Mouse (Mus musculus) cerebellum, adult 9-10 months (tissue): ENCODE results near the gene Rpl41.
"Not testable (repeated sequence)": the region's sequence is repeated elsewhere in the genome, so short reads cannot be mapped to it uniquely, and the experiment has no call there.

Experiments
- DNase-seq: peaks from one replicate; pipeline ENCODE4 v3.0.0; 2022

The Rpl41 gene

DNA sequence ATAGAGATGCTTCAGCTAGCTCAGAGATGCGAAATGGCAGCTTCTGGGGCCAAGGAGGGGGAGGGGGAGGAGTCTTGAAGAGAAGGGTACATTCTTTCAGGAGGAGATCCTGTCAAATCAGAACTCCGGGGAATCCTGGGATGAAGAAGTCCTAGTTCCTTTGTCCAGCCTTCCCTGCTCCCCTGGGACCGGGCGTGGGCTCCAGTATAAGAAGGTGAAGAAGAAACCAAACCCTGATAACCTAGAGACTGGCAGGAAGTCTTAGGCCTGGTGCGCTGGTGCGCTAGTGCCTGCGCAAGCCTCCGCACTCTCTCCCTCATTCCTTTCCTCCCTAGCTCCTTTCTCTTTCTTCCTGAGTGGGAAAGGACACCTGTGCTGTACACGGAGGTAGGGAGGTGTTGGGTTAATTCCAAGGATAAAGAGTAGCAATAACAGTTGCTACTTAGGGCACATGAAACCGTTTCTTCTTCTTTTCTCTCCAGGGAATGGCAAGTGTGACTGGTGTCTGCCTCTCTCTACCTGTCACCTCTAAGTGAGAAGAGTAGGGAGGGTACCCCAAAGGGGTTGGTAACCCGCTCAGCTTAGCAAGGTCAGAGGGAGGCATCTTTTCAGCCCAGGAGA is 24.9 kb downstream of the Rpl41 start:
- DNase-seq, result peak; percentile 52

DNA sequence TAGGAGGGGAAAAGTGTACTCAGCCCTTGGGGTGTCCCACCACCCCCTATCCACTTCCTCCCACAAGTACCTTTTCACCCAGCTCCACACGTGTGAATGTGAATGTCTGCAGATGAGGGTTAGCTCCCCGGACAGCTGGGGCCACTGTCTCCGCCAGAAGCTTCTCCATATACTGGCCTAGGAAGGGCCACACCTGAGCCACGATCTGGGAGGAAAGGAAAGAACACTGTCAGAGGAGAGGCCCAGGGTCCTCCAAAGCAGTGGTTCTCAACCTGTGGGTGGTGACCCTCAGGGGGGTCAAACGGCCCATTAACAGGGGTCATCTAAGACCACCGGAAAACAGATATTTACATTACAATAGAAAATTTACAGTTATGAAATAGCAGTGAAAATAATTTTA is 26.8 kb downstream of the Rpl41 start:
- DNase-seq, result no peak

DNA sequence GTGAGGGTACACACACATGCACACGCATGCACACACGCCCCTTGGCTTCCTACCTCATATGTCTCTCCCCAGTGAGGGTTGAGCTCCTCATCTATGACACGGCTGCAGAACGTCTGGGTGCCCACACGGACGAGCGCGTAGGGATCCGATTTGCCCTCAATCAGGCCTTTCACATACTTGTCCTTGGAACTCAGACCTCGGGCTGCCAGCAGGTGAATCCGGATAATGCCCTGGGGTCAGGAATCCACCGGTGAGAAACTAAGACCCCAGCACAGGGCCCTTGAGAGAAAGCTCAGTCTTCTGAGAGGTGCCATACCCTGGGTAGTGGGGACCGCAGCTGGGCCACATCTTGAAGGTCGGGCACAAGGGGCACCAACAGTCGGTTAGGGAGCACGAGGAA is 28.5 kb downstream of the Rpl41 start:
- no peak for DNase-seq

DNA sequence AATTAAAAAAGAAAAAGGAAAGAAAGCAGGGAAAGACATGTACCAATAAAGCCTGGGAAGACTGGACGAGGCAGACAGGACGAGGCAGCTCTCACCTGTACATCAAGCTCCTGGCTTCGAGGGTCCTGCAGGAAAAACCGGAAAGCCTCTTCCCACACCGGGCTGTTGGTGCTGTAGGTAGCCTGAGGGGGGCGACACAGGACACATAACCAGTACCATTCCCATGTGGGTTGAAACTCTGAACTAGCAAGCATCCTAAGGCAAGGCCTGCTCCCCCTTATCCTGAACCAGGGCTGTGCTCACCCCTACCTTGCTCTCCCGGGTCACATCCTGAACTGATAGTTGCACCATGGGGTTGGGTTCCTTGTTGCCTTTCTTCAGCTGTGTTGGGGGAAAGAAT is 30.3 kb downstream of the Rpl41 start:
- DNase-seq, result peak; percentile 70

DNA sequence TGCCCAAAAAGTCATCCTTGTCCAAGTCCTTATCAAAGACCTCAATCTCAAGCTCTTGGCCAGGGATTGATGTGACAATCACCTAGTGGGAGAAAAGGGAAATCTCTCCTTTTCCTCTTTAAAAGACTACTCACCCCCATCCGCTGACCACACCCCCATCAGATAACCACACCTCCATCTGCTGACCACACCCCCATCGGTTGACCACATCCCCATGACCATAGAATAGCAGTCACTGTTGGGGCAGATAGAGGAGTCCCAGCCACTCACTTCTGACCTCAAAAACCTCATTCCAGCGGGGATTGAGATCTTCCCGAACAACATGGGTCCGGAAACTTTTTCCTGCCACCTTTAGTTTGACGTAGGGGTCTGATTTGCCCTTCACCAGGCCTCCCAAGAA is 32.4 kb downstream of the Rpl41 start:
- DNase-seq, result no peak

DNA sequence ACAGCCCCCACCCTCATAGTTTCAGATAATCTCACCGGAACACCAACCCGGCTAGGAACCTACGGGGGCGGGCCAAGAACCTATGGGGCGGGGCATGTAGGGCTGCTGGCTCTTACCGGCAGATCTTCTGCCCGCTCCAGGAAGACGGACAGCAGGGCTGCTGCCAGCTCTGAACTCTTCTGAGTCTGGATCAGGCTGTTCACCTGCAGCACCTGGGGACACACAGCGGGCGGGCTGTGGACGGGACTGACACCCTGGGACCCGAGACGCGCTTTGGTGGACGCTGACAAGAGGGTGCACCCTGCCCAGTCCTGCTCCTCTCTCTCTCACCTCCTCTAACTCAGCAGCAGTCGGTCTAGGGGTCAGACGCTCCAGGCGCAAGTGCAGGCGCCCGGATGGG is 33.1 kb downstream of the Rpl41 start:
- no peak for DNase-seq

DNA sequence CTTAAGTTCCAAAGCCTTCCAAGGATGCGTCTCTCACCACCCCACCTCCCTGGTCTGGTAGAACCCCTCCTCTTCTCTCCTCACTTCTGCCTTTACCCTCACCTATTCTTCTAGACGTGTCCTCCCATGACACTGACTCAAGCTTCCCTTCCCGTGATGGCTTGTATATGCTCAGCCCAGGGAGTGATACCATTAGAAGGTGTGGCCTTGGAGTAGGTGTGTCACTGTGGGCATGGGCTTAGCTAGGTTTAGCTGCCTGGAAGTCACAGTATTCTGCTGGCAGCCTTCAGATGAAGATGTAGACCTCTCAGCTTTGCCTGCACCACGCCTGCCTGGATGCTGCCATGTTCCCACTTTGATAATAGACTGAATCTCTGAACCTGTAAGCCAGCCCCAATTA is 34.1 kb downstream of the Rpl41 start:
- no peak for DNase-seq

DNA sequence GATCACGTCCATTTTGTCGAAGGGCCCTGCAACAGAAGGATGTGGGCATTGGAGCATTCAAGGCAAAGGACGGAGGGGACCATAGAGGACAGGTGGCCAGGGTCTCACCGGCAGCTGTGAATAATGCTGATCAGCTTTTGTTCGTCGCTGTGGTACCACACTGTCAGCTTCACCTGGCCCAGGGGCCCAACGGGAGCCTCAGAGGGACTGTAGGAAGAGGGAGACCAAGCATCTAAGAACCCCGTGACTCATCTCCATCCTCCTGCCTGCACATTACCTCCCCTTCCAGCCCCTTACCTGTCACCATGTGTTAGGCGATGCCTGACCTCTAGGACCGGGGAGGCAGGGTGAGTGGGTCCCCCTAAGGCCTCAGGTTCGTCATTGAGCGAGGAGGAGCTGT is 37.3 kb downstream of the Rpl41 start:
- DNase-seq, result no peak

DNA sequence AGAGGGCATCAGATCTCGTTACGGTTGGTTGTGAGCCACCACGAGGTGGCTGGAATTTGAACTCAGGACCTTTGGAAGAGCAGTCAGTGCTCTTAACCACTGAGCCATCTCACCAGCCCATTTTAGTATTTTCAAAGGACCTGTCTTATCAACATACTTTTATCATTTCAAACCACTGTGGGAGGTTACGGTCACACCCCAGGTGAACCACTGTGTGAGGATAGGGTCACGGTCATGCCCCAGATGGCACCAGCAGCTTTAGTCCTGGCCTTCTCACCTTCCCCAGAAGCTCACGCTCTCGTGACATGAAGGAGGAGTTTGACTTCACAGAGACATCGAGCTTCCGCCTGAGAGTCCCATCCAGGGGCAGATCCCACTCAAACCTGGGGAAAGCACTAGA is 37.9 kb downstream of the Rpl41 start:
- DNase-seq, result no peak

DNA sequence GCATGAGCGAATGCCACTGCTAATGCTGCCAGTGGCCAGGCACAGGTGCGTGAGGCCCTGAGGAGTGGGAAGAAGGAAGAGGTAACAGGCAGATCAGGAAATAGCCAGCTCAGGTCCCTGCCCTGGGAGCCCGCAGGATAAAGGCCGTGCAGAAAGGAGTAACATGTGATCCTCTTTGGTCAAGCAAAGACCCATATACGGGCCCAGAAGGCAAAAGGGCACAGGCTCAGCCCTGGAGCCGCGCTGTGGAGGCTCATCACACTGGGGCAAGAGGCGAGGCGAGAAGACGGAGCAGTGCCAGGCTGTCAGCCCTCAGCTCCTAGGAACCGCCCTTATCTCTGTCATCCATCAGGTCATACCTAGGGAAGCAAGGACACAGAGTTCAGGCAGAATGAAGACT is 38.8 kb downstream of the Rpl41 start:
- no peak for DNase-seq

DNA sequence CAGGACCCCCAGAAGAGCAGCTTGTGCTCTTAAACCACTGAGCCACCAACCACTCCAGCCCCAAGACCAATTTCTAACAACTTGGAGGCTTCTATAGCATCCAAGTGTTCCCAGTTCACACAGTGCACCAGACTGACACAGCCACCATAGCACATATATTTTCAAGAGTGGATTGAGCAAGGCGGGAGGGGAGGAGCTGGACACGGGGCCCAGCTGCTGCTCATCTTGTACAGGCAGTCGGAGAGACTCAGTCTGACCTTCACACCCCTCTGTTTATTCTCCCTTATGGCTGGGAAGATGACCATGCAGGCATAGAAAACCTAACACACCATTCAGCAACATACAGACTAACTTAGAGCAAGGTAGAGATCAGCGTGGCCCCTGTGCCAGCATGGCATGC is 39.3 kb downstream of the Rpl41 start:
- DNase-seq, result no peak

DNA sequence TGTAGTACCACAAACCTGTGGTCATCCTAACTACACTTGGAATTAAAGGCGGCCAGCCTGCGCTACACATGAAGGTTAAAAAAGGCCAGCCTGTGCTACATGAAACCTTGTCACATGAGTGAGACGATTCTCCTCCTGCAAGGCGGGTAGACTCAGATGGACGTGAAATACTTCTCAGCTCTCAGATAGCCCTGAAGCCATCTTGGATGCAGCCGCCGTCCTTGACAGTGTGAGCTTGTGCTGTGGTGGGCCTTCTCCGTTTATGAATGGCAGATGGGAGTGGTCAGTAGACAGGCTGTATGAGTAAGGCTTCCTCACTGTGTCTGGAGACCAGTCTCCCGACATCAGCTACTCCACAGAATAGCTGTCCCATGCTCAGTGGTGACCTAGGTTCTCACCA is 39.9 kb downstream of the Rpl41 start:
- DNase-seq, result no peak

DNA sequence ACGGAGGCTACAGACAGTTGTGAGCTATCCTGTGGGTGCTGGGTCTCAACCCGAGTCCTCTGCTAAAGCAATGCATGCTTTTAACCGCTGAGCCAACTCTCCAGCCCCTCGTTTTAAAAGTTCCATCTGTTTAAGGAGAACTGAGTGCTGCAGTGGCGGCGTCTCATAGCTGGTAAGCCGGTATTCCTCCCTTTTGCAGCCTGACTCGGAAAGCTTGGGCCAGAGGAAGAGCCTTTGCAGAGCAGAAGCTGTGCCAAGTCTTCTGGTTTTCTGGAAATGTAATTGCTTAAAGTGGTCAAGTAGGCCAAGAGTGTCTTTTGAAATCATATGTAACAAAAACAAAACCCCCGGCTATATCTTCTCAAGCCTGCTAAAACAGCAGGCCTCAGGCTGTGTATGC is 40.8 kb downstream of the Rpl41 start:
- no peak for DNase-seq

DNA sequence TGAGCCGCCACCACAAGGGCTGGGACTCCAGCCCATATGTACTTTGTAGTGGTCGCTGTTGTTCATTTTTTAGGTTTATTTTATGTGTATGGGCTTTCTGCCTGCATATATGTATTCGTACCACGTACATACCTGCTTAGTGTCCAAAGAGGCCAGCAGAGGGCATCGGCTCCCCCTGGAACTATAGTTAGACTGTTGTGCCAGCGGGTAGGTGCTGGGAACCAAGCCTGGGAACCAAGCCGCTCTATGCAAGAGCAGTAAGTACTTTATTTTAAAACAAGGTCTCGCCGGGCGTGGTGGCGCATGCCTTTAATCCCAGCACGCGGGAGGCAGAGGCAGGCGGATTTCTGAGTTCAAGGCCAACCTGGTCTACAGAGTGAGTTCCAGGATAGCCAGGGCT is 43.1 kb downstream of the Rpl41 start:
- DNase-seq, result no peak

DNA sequence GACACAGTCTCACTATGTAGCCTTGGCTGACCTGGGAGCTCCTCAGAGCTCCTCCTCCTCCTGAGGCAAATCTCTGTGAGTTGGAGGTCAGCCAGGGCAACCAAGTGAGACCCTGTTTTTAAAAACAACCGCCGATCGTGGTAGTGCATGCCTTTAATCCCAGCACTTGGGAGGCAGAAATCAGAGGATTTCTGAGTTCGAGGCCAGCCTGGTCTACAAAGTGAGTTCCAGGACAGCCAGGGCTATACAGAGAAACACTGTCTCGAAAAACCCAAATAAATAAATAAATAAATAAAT is 43.8 kb downstream of the Rpl41 start:
- not testable (repeated sequence) for DNase-seq

DNA sequence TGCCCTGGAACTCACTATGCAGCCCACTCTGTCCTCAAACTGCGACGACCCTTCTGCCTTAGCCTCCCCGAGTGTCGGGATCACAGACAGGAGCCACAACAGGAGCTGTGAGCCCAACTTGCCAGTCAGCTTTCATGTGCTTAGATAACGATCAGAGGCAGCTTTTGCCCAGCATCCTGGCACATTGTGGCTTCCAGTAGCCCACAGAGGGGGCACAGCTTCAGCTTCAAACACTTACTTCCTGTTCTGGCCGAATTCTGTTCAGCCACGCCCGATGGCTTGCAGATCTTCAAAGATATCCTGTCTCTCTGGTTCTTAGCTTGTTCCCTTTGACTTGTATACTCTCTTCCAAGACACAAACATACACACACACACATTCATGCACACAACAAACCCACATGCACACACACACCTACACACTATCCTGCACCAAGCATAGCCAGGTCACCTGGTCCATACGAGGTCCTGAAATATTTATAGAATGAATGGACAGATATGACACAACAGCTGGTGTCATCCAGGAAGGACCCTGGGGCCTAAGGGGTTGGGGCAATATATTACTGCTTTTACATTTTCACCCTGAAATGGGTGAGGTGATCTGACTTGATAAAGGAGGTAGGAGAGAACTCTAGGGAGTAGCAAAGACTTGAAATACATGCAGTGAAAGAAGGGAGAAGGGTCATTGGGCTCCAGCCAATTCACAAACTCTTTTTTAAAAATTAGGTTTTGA is 44.3 kb downstream of the Rpl41 start:
- DNase-seq, result no peak

DNA sequence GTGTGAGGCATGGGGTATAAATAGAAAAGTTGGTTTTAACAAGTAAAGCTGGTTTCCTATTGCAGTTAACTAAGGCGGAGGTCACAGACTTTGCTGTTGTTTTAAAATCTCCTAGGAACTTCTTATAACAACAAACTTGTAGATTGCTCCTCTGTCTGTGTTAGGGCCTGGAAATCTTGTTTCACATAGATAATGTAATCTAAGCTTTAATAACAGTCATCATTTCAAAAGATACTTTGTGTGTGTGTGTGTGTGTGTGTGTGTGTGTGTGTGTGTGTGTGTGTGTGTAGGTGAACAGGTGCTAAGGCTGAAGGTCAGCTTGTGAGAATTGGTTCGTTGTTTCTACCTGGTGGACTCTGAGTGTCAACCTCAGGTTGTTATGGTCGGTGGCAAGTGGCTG is 45.1 kb downstream of the Rpl41 start:
- DNase-seq, result no peak

DNA sequence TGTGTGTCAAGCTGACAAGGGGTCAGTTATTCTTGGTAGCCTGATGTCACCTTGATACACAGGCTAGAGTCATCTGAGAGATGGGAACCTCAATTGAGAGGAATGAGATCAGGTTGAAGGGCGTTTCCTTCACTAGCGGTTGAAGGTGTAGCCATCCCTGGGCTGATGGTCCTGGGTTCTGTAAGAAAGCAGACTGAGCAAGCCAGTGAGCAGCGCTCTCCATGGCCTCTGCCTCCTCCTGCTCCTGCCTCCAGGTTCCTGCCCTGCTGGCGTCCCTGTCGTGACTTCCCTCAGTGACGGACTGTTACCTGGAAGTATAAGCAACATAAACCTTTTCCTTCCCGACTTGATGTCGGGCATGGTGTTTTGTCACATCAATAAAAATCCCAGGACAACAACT is 45.6 kb downstream of the Rpl41 start:
- DNase-seq, result no peak

DNA sequence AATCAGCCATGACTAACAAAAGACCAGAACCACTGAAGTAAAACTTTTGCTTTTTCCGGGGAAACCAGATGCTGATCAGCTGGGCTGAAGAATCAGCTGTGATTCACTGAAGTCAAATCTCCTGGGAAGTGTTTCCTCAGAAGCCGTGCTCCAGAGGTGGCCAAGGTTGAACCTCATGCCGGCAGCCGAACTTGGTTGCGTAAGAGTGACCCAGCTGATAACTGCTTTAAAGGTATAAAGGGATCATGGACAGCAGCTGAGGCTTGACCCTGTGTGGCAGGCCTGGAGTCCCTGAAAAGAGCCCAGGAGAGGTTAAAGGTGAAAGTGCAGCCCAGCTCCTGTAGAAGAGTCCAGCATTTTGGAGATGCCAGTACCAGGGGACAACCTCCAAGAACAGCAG is 46.8 kb downstream of the Rpl41 start:
- DNase-seq, result no peak

DNA sequence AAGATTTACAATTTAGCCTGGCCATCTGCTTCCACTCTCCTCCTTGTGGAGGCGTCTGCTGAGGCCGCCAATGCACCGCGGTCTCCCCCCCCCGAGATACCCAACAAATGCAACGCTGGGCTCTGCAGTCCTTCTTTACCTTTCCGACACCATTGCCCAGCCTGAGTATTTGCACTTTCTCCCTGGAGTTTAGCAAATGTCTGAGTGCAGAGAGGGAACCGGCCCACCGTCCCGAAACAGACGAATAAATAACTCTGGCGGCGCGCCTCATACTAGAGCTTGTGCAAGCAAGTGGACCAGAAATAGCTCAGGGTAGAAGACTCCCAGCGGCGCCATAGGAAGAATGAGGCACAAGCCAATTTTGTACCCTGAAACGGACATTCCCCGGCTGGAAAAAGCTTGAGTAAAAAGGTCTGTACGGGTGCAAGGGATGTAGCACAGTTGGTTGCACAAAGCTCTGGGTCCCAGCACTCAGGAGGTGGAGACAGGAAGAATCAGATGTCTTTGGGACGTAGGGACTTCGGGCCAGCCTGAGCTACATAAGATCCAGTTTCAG is 49.9 kb downstream of the Rpl41 start:
- DNase-seq, result peak; percentile 80

DNA sequence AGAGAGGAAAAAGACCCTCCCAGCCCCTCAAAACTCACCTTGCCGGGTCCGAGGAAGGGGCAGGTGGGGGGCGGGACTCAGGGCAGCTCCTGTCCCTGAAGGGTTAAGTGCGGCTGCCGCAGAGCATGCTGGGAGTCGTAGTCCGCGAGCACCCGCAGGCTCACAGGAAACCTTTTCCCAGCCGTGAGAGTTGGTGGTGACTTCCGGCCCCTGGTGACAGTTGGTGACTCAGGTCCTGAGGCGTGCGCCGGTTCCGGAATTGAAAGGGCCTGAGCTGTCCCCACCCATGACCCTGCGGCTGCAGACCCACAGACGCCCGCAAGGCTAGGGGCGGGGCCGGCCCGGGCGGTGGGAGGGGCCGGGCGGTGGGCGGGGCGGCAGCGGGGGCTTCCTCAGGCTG is 50.5 kb downstream of the Rpl41 start, which contains the start of gene Myl6b:
Gene Myl6b (minus strand): TSS at position 96 of the 400 bp plus-strand sequence.
- DNase-seq, result peak; percentile 97
